Mouse (Mus musculus) liver, embryonic 16.5 days (tissue): ENCODE data around the gene Osbpl2. TPM values are rescaled to one million over a fixed set of nuclear protein-coding genes. Genes with fewer than 3 reads are reported as not detected.
"Not testable (repeated sequence)": the region's sequence is repeated elsewhere in the genome, so short reads cannot be mapped to it uniquely, and the experiment has no call there.

Experiments
- ATAC-seq: fragments of 200-750 bp; cut with Nextera tagmentation; 2 replicates; pipeline ENCODE4 v1.8.0; 2017; ENCODE audit warnings: low read depth, mild to moderate bottlenecking, moderate number of reproducible peaks, moderate library complexity
- H3K27ac ChIP-seq: fragments of 300-500 bp; sonication (generic); 2 replicates; pipeline ENCODE4 v1.5.1; 2014; ENCODE audit warnings: mild to moderate bottlenecking, low read length
- H3K27me3 ChIP-seq: fragments of 300-500 bp; sonication (generic); 2 replicates; pipeline ENCODE4 v1.6.1; 2014; ENCODE audit warnings: low read depth, low read length, mixed read lengths; ENCODE audit not compliant: control insufficient read depth, insufficient read depth
- H3K36me3 ChIP-seq: fragments of 300-500 bp; sonication (generic); 2 replicates; pipeline ENCODE4 v1.6.1; 2014; ENCODE audit warnings: mild to moderate bottlenecking; ENCODE audit not compliant: control insufficient read depth, insufficient read depth
- H3K4me1 ChIP-seq: fragments of 300-500 bp; sonication (generic); 2 replicates; pipeline ENCODE4 v1.6.1; 2014; ENCODE audit warnings: low read depth, low read length, mixed read lengths; ENCODE audit not compliant: control insufficient read depth
- H3K4me2 ChIP-seq: fragments of 300-500 bp; sonication (generic); 2 replicates; pipeline ENCODE4 v1.6.1; 2014; ENCODE audit warnings: low read depth, low read length, mixed read lengths
- H3K4me3 ChIP-seq: fragments of 300-500 bp; sonication (generic); 2 replicates; pipeline ENCODE4 v1.5.1; 2014; ENCODE audit warnings: low read depth, mild to moderate bottlenecking, low read length
- H3K9ac ChIP-seq: fragments of 300-500 bp; sonication (generic); 2 replicates; pipeline ENCODE4 v1.6.1; 2014; ENCODE audit warnings: low read depth, low read length
- H3K9me3 ChIP-seq: fragments of 300-500 bp; sonication (generic); replicated peaks from 2 replicates; pipeline ENCODE4 v1.6.1; 2016; ENCODE audit warnings: low read length; ENCODE audit not compliant: control insufficient read depth
- WGBS: fragments of 180-500 bp; shearing (Covaris S2); extraction: QIAGEN DNeasy Blood & Tissue Kit; methylation state at CpG from one replicate; pipeline ENCODE4 v1.1.7; 2014; ENCODE audit not compliant: insufficient replicate concordance; 5-methylcytosine and 5-hydroxymethylcytosine counted together
- polyA plus RNA-seq: library from polyadenylated mRNA; unstranded; fragments of >200 nt; fragmentation: Nextera tagmentation; extraction: Ambion mirVana; gene quantifications from 2 replicates; pipeline ENCODE4 v1.2.1, GENCODE M21; 2015

Osbpl2 gene
- polyA plus RNA-seq, 1 experiment from 2014 or later, result 10.2 TPM

- H3K4me3 ChIP-seq, result no peak overlapping the region
- no peaks in the 10 kb centered on the region for H3K9me3 ChIP-seq
- 79% methylated on average over 2 of the region's 2 CpGs for WGBS
- H3K4me2 ChIP-seq, result no peak overlapping the region
- no peak overlapping the region for H3K9ac ChIP-seq
- H3K4me1 ChIP-seq, result peaks cover 4% of the 10 kb centered on the region
- no peak overlapping the region for H3K27ac ChIP-seq
- H3K36me3 ChIP-seq, result no peaks in the 10 kb centered on the region; the same call in 1 of the 2 replicates
- H3K27me3 ChIP-seq, result no peaks in the 10 kb centered on the region
- no peak for ATAC-seq
Measured at GRCm38 (mm10) chr2:180165855-180166254, 46.7 kb downstream of the Osbpl2 start.

GRCm38 (mm10) chr2:180166869-180167268 lies 47.8 kb downstream of the Osbpl2 start:
- Histone ChIP-seq H3K9ac (no peak overlapping the region), H3K4me1 (peaks cover 7% of the 10 kb centered on the region), H3K4me3 (no peak overlapping the region), H3K9me3 (no peaks in the 10 kb centered on the region), H3K4me2 (no peak overlapping the region), H3K36me3 (no peaks in the 10 kb centered on the region), H3K27me3 (no peaks in the 10 kb centered on the region), H3K27ac (no peak overlapping the region)
- 64% methylated on average over 2 of the region's 2 CpGs for WGBS
- ATAC-seq, result no peak

DNA sequence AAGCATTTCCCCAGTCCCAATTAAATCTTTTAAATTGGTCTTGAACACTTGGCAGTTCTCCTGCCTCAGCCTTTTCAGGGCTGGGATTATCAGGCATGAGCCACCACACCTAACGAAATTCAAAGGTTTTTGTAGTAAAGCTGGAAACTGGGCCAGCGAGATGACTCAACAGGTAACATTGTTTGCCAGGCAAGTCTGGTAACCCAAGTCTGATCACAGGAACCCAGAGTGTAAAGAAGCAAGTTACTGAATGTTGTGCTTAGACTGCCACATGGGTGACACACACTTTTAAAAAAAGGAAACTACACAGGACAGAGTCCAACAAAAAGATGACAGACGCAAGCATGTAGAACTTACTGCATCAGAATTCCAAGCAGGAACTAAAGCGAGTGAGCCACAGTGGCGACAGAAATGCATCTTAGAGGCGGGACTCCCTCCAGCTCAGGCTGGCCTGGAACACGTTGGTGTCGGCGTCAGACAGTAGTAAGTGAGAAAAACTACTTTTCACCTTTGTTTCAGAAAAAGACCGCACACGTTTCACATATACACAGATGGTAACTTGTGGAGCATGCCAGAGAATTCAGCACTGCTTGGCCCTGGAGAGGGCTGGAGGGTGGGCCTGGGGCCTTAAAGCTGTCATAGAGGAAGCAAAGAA lies 51.2 kb downstream of the Osbpl2 start:
- ATAC-seq, result no peak
- no peak overlapping the region for H3K4me3 ChIP-seq
- peak overlapping the region; percentile 78; the same call in 1 of the 2 replicates for H3K4me2 ChIP-seq

DNA sequence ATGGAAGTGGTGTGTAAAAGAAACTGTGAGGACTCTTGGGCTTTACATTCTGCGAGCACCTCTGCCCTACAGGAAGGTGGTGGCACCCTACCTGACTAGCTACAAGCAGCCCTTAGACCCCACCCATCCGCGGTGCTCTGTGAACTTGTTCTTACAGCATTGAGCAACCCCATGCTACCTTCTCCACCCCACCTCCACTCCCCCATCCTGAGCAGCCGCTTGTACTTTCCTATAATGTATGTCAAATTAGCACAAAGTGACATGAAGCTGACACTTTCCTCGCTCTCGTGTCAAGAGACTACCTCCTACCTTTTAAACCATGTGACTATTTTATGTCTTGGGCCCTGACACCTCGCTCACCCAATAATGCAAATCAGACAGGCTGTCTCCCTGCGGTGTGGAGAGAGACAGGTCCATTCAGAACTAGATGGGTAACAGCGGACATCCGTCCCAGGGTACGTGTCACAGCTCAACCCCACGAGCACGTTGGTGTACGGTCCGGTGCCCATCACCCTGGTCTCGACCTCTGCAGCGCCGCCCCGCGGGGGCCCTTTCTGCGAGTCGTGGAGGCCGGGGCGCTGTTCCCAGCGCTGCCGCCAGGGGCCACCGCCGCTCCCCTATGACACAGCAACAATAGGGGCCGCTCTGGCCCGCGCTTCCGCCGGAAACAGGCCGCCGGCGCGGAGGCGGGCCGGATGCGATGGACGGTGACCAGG lies 51.9 kb downstream of the Osbpl2 start, which contains the start of gene Adrm1:
TSS of gene Adrm1 (plus strand) at position 680 of the 716 bp plus-strand sequence.
- peaks cover 19% of the 10 kb centered on the region for H3K4me1 ChIP-seq
- H3K27ac ChIP-seq, result peak within 1 kb of the TSS; percentile 94
- 4% methylated on average over 41 of the region's 41 CpGs for WGBS
- H3K9me3 ChIP-seq, result no peaks in the 10 kb centered on the region
- peak within 1 kb of the TSS; percentile 97 for H3K4me3 ChIP-seq
- H3K9ac ChIP-seq, result peak within 1 kb of the TSS; percentile 97
- peak; percentile 97 for ATAC-seq
- peaks cover 13% of the 10 kb centered on the region for H3K36me3 ChIP-seq
- H3K27me3 ChIP-seq, result no peaks in the 10 kb centered on the region
- peak within 1 kb of the TSS; percentile 89 for H3K4me2 ChIP-seq

More for the DNA sequence above, 51.2 kb downstream of the Osbpl2 start:
- H3K4me1 ChIP-seq, result peaks cover 19% of the 10 kb centered on the region
- no peaks in the 10 kb centered on the region for H3K9me3 ChIP-seq
- no peak overlapping the region for H3K27ac ChIP-seq
- 79% methylated on average over 11 of the region's 11 CpGs for WGBS
- no peaks in the 10 kb centered on the region for H3K27me3 ChIP-seq
- peak overlapping the region; percentile 59 for H3K9ac ChIP-seq
- H3K36me3 ChIP-seq, result peaks cover 7% of the 10 kb centered on the region

- peak; percentile 71 for ATAC-seq
- Histone ChIP-seq H3K9ac (peak overlapping the region; percentile 97), H3K27ac (peak overlapping the region; percentile 94), H3K9me3 (no peaks in the 10 kb centered on the region), H3K4me2 (peak overlapping the region; percentile 89), H3K27me3 (no peaks in the 10 kb centered on the region), H3K36me3 (peaks cover 13% of the 10 kb centered on the region), H3K4me3 (peak overlapping the region; percentile 97), H3K4me1 (peaks cover 19% of the 10 kb centered on the region)
- under 1% methylated on average over 75 of the region's 80 CpGs for WGBS
Measured at GRCm38 (mm10) chr2:180171522-180172070, 52.5 kb downstream of the Osbpl2 start.

DNA sequence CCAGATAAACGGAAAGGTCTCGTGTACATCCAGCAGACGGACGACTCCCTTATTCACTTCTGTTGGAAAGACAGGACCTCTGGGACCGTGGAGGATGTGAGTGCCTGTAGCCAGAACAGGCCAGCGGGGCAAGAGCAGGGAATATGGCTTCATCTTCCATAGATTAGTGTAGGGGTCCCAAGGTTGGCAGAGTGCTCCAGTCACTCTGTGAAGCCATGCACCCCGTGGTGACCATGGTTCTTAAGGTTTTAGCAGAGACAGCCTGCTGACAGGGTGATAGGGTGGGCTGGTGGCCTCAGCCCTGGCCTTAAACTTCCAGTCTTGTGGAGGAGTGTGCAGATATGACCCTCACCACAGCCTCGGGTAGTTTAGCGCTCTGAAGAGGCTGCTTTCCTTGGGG lies 53.0 kb downstream of the Osbpl2 start:
- Histone ChIP-seq H3K27me3 (no peaks in the 10 kb centered on the region), H3K4me2 (peak overlapping the region; percentile 89), H3K36me3 (peaks cover 17% of the 10 kb centered on the region), H3K4me3 (peak overlapping the region; percentile 97), H3K27ac (peak overlapping the region; percentile 94), H3K9ac (peak overlapping the region; percentile 97), H3K4me1 (peaks cover 19% of the 10 kb centered on the region), H3K9me3 (no peaks in the 10 kb centered on the region)
- WGBS, result under 1% methylated on average over 8 of the region's 9 CpGs
- no peak for ATAC-seq

GRCm38 (mm10) chr2:180173163-180173562 lies 54.1 kb downstream of the Osbpl2 start:
- H3K27ac ChIP-seq, result no peak overlapping the region
- H3K27me3 ChIP-seq, result no peaks in the 10 kb centered on the region
- peaks cover 25% of the 10 kb centered on the region for H3K36me3 ChIP-seq
- ATAC-seq, result no peak
- peaks cover 19% of the 10 kb centered on the region for H3K4me1 ChIP-seq
- H3K9ac ChIP-seq, result peak overlapping the region; percentile 97
- H3K9me3 ChIP-seq, result no peaks in the 10 kb centered on the region
- WGBS, result 42% methylated on average over 4 of the region's 4 CpGs
- H3K4me3 ChIP-seq, result peak overlapping the region; percentile 97
- H3K4me2 ChIP-seq, result peak overlapping the region; percentile 89

DNA sequence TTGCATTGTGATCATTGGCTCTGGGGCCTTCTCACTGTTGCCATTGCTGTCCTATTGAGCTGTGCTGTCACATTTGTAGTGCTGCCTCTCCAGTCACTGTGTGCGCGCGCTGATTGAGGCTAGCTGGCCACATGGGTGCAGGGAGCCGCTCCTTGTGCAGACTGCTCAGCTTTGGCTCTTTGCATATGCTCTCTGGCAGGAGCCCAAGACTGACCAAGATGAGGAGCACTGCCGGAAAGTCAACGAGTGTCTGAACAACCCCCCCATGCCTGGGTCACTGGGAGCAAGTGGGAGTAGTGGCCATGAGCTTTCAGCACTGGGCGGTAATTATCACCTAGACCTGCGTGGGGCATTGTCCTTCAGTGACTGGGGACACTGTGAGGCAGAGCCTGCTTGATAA lies 54.6 kb downstream of the Osbpl2 start:
- not testable (repeated sequence) for ATAC-seq, H3K9me3 ChIP-seq, H3K9ac ChIP-seq, H3K27me3 ChIP-seq, H3K27ac ChIP-seq, H3K4me2 ChIP-seq, H3K4me3 ChIP-seq
- peaks cover 25% of the 10 kb centered on the region for H3K36me3 ChIP-seq
- peaks cover 19% of the 10 kb centered on the region for H3K4me1 ChIP-seq
- WGBS, result 84% methylated on average over 8 of the region's 8 CpGs

- no peak overlapping the region for H3K27ac ChIP-seq
- no peaks in the 10 kb centered on the region for H3K9me3 ChIP-seq
- WGBS, result 83% methylated on average over 5 of the region's 5 CpGs
- peaks cover 19% of the 10 kb centered on the region for H3K4me1 ChIP-seq
- no peak overlapping the region for H3K4me2 ChIP-seq
- no peaks in the 10 kb centered on the region for H3K27me3 ChIP-seq
- ATAC-seq, result no peak
- no peak overlapping the region for H3K9ac ChIP-seq
- no peak overlapping the region for H3K4me3 ChIP-seq
- peaks cover 25% of the 10 kb centered on the region for H3K36me3 ChIP-seq
Measured at GRCm38 (mm10) chr2:180174121-180174520, 55.0 kb downstream of the Osbpl2 start.
